Mouse (Mus musculus) MEL (cell line): Measurements from ENCODE around the gene Iyd. TPM values are rescaled to one million over a fixed set of nuclear protein-coding genes. Genes with fewer than 3 reads are reported as not detected.

Experiments
- DNase-seq: peaks from one replicate; pipeline ENCODE4 v3.0.0; 2011; ENCODE audit warnings: low read depth, low spot score
- H3K27ac ChIP-seq: 2 replicates; pipeline ENCODE4 v1.5.1; 2012; ENCODE audit warnings: low read depth, mild to moderate bottlenecking, control low read depth, low read length, moderate library complexity; ENCODE audit not compliant: control insufficient read depth
- H3K27me3 ChIP-seq, 2 experiments: fragments of 150-350 bp in 1 of 2; sonication (generic) in 1 of 2; 2 replicates each; pipeline ENCODE4 v1.6.1; 2012; ENCODE audit warnings: low read length in 2 of 2, mild to moderate bottlenecking in 2 of 2, improper control_type of control experiment in 1 of 2, moderate library complexity in 1 of 2; ENCODE audit not compliant: insufficient read depth in 2 of 2, control insufficient read depth in 1 of 2
- H3K36me3 ChIP-seq, 2 experiments: 2 replicates each; pipeline ENCODE4 v1.6.1; 2012 to 2014; ENCODE audit warnings: low read length in 2 of 2, improper control_type of control experiment in 1 of 2, inconsistent platforms in 1 of 2, mild to moderate bottlenecking in 1 of 2; ENCODE audit not compliant: insufficient read depth in 2 of 2, control insufficient read depth in 1 of 2
- H3K4me1 ChIP-seq, 2 experiments: fragments of 150-350 bp in 1 of 2; sonication (generic) in 1 of 2; 2 replicates each; pipeline ENCODE4 v1.6.1; 2012; ENCODE audit warnings: low read length in 2 of 2, improper control_type of control experiment in 1 of 2, mild to moderate bottlenecking in 1 of 2; ENCODE audit not compliant: insufficient read depth in 2 of 2, control insufficient read depth in 1 of 2
- H3K4me3 ChIP-seq, 2 experiments: fragments of 150-350 bp in 1 of 2; sonication (generic) in 1 of 2; 2 replicates each; pipeline ENCODE4 v1.5.1; 2012; ENCODE audit warnings: low read depth in 2 of 2, low read length in 2 of 2, mild to moderate bottlenecking in 2 of 2, moderate library complexity in 2 of 2, control low read depth in 1 of 2, improper control_type of control experiment in 1 of 2; ENCODE audit not compliant: control insufficient read depth in 1 of 2, insufficient read depth in 1 of 2
- H3K79me2 ChIP-seq: 2 replicates; pipeline ENCODE4 v1.6.1; 2012; ENCODE audit warnings: mild to moderate bottlenecking, low read length, moderate library complexity; ENCODE audit not compliant: control insufficient read depth, poor library complexity, insufficient read depth
- H3K9ac ChIP-seq: 2 replicates; pipeline ENCODE4 v1.6.1; 2012; ENCODE audit warnings: low read depth, mild to moderate bottlenecking, control low read depth, low read length, moderate library complexity; ENCODE audit not compliant: control insufficient read depth, poor library complexity, severe bottlenecking
- H3K9me3 ChIP-seq: fragments of 150-350 bp; sonication (generic); replicated peaks from 2 replicates; pipeline ENCODE4 v1.6.1; 2012; ENCODE audit warnings: mild to moderate bottlenecking, low read length, improper control_type of control experiment, moderate library complexity; ENCODE audit not compliant: insufficient read depth
- CHD1 ChIP-seq: IDR thresholded peaks from 2 replicates; pipeline ENCODE4 v1.6.1; 2012; ENCODE audit warnings: low read depth, mild to moderate bottlenecking, inconsistent platforms, low read length, improper control_type of control experiment
- CHD2 ChIP-seq: IDR thresholded peaks from 2 replicates; pipeline ENCODE4 v1.6.1; 2011; ENCODE audit warnings: low read length, improper control_type of control experiment
- GABPA ChIP-seq: IDR thresholded peaks from 2 replicates; pipeline ENCODE4 v1.6.1; 2012; ENCODE audit warnings: low read depth, mild to moderate bottlenecking, inconsistent platforms, low read length, improper control_type of control experiment, moderate library complexity
- GATA1 ChIP-seq: IDR thresholded peaks from 2 replicates; pipeline ENCODE4 v1.6.1; 2011; ENCODE audit warnings: low read depth, low read length, improper control_type of control experiment
- HCFC1 ChIP-seq: IDR thresholded peaks from 2 replicates; pipeline ENCODE4 v1.6.1; 2012; ENCODE audit warnings: low read depth, mild to moderate bottlenecking, inconsistent platforms, low read length, improper control_type of control experiment, moderate library complexity
- KAT2A ChIP-seq: conservative IDR thresholded peaks from 2 replicates; pipeline ENCODE4 v1.6.1; 2012; ENCODE audit warnings: low read depth, low read length, improper control_type of control experiment, inconsistent platforms
- MAX ChIP-seq: IDR thresholded peaks from 2 replicates; pipeline ENCODE4 v1.6.1; 2011; ENCODE audit warnings: low read length, improper control_type of control experiment
- MEF2A ChIP-seq: IDR thresholded peaks from 2 replicates; pipeline ENCODE4 v1.6.1; 2014; ENCODE audit warnings: low read depth, mild to moderate bottlenecking, inconsistent platforms, low read length, improper control_type of control experiment; ENCODE audit not compliant: poor library complexity, insufficient replicate concordance, severe bottlenecking; ENCODE audit errors: extremely low read depth
- NELFE ChIP-seq: IDR thresholded peaks from 2 replicates; pipeline ENCODE4 v1.6.1; 2011; ENCODE audit warnings: low read depth, low read length, improper control_type of control experiment
- POLR2A ChIP-seq, 2 experiments: IDR thresholded peaks; 2 replicates each; pipeline ENCODE4 v1.6.1; 2011 to 2012; ENCODE audit warnings: low read length in 2 of 2, mild to moderate bottlenecking in 2 of 2, control low read depth in 1 of 2, improper control_type of control experiment in 1 of 2, low read depth in 1 of 2, moderate library complexity in 1 of 2; ENCODE audit not compliant: control insufficient read depth in 1 of 2, insufficient read depth in 1 of 2, poor library complexity in 1 of 2
- SIN3A ChIP-seq: IDR thresholded peaks from 2 replicates; pipeline ENCODE4 v1.6.1; 2012; ENCODE audit warnings: low read length, improper control_type of control experiment, inconsistent platforms
- SMC3 ChIP-seq: IDR thresholded peaks from 2 replicates; pipeline ENCODE4 v1.6.1; 2011; ENCODE audit warnings: low read depth, low read length, improper control_type of control experiment
- TAL1 ChIP-seq: IDR thresholded peaks from 2 replicates; pipeline ENCODE4 v1.6.1; 2012; ENCODE audit warnings: mild to moderate bottlenecking, inconsistent platforms, low read length, moderate library complexity, mixed read lengths
- TBP ChIP-seq: IDR thresholded peaks from 2 replicates; pipeline ENCODE4 v1.8.0; 2011; ENCODE audit warnings: low read depth, low read length, improper control_type of control experiment
- ZC3H11A ChIP-seq: IDR thresholded peaks from 2 replicates; pipeline ENCODE4 v1.6.1; 2012; ENCODE audit warnings: low read depth, mild to moderate bottlenecking, inconsistent platforms, low read length, improper control_type of control experiment
- ZNF384 ChIP-seq: IDR thresholded peaks from 2 replicates; pipeline ENCODE4 v1.6.1; 2012; ENCODE audit warnings: low read depth, mild to moderate bottlenecking, inconsistent platforms, low read length, improper control_type of control experiment
- polyA plus RNA-seq, 2 experiments: library from polyadenylated mRNA; stranded (reverse) in 1 of 2; unstranded in 1 of 2; fragments of >175 nt in 1 of 2; fragments of >200 nt in 1 of 2; gene quantifications; 2 replicates each; pipeline versions ENCODE4 v1.2.1 to v1.2.4; 2012; ENCODE audit warnings: low replicate concordance in 2 of 2, low read depth in 1 of 2; ENCODE audit not compliant: insufficient read length in 2 of 2, insufficient read depth in 1 of 2, missing spikeins in 1 of 2
- total RNA-seq: library from RNA; depleted of rRNA; stranded (reverse); fragments of 300-350 nt; gene quantifications from 2 replicates; pipeline ENCODE4 v1.2.3, GENCODE M21; 2012; rRNA removed

Gene Iyd
- total and polyA plus RNA-seq, 3 experiments, result not detected

DNA sequence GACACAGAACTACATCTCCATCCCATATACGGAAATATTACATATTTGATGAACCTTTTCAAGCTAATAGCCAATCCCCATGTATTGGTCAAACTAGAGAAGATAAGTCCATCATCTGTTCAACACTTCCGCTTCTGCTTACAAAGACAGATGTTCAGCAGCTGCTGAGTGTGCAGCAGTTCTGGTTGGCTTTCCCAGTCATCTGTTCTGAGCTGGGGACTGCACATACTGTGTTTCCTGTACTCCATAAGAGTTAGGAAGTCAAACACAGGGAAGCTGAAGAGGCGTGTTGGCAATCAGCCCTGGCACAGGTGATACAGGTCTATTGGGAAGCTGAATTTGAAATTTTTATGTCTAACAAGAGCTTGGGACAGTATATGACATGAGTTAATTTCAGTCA is 57.7 kb downstream of the Iyd start:
- Histone ChIP-seq H3K9ac (no peak overlapping the region), H3K79me2 (no peaks in the 10 kb centered on the region), H3K27ac (no peak overlapping the region), H3K9me3 (no peaks in the 10 kb centered on the region), H3K27me3 (no peaks in the 10 kb centered on the region)
- TF ChIP-seq CHD1, result no peak
- no peak for TF ChIP-seq KAT2A
- no peak for TF ChIP-seq SMC3
- TF ChIP-seq POLR2A (IDR thresholded peaks at IDR 0.05; ENCODE audit: control insufficient read depth in 1 of 2, insufficient read depth in 1 of 2, low read depth in 1 of 2, low read length in 2 of 2, poor library complexity in 1 of 2), result no peak
- TF ChIP-seq TBP, result no peak
- no peak for TF ChIP-seq SIN3A
- no peak for TF ChIP-seq CHD2
- no peak for TF ChIP-seq ZC3H11A
- TF ChIP-seq MEF2A, result no peak
- TF ChIP-seq NELFE, result no peak
- TF ChIP-seq GATA1, result no peak
- no peak for TF ChIP-seq HCFC1
- no peak for TF ChIP-seq ZNF384
- TF ChIP-seq MAX, result no peak
- TF ChIP-seq GABPA, result no peak
- no peak for TF ChIP-seq TAL1
- TF ChIP-seq, all 39 proteins: peak for 0
- no peaks in the 10 kb centered on the region for H3K36me3 ChIP-seq
- no peak overlapping the region for H3K4me3 ChIP-seq
- no peaks in the 10 kb centered on the region for H3K4me1 ChIP-seq
- DNase-seq, result no peak

Other genes starting within 250 kb of the Iyd start
- not detected in 2 replicates for gene Ppp1r14c, start 174.2 kb upstream of the Iyd start, total RNA-seq
- not detected for gene Ppp1r14c, start 174.2 kb upstream of the Iyd start, polyA plus RNA-seq
- not detected in 2 replicates for gene Plekhg1, start 200.1 kb downstream of the Iyd start, total RNA-seq
- under 1 TPM in 1 of 2 experiments, not detected in 1; 0.01 TPM for gene Plekhg1, start 200.1 kb downstream of the Iyd start, polyA plus RNA-seq